Mouse (Mus musculus): Measurements from ENCODE around the gene Tmem132d.

DNA sequence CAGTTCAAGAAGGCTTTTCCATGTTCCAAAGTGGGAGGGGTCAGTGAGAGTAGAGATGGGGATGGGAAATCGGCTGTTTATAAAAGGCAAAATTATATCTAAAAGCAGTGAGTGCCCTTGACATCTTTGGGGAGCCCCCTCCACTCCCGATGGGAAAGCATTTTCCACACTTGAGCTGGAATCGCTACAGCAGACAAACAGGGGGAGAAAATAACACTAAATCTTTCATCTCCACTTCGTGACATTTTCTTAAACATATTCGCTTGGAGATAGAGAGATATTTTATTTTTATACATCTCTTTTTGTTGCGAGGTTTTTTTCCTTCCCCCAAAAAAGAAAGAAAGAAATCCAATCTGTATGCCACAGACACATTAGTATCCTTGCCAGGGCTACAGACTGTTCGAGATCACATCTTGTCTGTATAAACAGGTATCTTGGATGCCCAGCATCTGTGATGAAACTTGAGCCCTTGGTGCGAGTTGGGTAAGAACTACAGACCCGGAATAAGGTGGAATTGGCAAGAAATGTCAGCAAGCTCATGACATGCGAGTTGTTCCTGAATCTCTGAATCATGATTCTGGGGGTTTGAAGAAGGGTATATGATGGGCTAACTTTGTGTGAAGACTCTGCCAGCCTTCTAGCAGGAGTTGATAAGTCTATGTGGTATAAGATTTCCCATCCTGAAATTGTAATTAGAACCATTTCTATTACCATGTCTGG lies 436.2 kb downstream of the Tmem132d start:
- TF ChIP-seq CTCF (IDR thresholded peaks at IDR 0.05; ENCODE audit: low read depth) (no peak), EP300 (IDR thresholded peaks at IDR 0.05; ENCODE audit: low read depth) (no peak)
